Mouse (Mus musculus) layer of hippocampus, adult 18-20 months (tissue): ENCODE results near the gene Ankdd1b. TPM values are rescaled to one million over a fixed set of nuclear protein-coding genes. Genes with fewer than 3 reads are reported as not detected.

Source experiments
- DNase-seq, 2 experiments: peaks; one replicate each; pipeline ENCODE4 v3.0.0; 2022; ENCODE audit warnings: low spot score in 2 of 2
- total RNA-seq, 2 experiments: library from RNA; stranded (reverse); gene quantifications; 2 replicates each; pipeline ENCODE4 v1.2.3; 2021

Ankdd1b gene
- total RNA-seq, 2 experiments from 2014 or later, result 0.13 to 0.37 TPM

DNA sequence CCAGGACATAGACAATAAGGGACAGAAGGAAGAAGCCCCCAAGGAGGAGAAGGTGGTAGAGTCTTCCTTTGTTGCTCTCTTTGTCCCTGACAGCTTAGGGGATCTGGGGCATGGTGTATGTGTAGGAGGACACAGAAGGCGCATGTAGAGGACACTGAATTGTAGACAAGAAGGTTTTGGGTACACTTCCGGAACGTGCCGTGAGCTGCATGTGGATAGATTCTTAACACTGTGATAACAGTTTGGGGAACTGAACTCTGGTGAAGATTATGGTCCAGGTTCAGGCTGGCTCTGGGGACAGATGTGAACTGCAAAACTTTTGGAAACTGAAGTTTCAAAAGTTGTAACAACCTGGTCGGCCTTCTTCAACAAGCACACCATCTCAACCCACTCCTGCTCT lies 13.4 kb downstream of the Ankdd1b start:
- no peak for DNase-seq

DNA sequence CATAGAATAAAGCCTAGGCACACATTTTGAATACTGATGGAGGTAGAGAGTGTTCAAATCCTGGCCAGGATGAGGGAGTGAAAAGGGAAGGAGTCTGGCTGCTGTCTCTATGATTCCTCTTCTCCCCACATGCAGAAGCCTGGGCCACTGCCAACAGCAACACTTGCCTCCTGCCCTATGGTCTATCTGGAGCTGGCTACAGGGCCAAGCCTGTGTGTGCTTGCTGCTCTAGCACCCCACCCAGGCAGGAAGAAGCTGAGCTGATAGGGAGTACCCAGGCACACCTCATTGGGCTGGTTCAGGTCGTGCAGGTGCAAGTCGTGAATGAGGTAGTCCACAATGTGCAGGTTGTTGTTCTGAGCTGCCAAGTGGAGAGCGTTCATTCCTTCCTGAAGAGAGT lies 16.7 kb downstream of the Ankdd1b start:
- DNase-seq, result no peak

DNA sequence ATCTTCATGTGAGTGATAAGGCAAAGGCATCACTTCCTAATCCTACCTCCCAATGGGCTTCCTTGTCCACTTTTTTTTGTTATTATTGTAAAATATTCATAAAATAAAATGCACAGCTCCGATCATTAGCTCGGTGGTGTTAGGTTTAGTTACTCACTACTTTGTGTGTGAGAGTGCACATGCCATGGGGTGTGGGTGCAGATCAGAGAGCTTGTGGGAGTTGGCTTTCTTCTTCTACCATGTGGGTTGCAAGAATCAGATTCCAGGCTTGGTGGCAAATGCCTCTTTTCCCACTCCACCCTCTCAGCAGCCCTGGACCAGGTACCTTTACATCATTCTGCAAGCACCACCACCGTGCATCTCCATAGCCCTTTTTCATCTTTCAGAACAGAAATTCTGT lies 18.4 kb downstream of the Ankdd1b start:
- DNase-seq, result no peak

DNA sequence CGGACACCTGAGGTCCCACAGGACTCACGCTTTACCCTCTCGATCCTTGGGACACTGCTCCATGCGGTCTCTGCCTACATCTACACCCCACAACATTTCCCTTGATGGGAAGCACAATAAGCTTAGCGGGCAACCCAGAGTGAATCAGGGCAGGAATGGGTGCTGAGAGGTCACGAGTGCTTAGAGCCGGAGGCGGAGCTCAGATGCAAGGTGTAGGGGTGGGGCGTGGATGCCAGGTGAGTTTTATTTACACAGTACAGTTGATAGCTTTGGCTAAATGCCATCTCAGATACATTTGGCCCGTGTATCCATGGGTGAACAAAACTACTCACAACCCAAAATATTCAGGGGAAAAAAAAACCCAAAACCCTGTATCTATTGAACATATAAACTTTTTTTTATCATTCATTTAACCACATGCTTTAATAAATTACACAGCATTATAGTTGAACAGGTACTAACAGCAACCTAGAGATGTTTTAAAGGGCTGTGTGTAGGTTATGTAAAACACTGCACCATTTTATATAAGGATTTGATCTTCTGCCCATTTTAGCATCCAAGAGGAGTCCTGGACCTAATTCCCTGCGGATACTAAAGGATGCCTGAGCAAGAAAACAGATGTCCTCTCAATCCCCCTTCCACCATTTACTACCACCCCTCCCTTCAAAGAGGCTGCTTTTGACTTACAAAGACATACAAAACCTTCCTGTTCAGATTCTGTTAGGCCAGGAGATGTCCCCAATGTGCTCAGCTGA lies 19.4 kb downstream of the Ankdd1b start:
- no peak for DNase-seq

DNA sequence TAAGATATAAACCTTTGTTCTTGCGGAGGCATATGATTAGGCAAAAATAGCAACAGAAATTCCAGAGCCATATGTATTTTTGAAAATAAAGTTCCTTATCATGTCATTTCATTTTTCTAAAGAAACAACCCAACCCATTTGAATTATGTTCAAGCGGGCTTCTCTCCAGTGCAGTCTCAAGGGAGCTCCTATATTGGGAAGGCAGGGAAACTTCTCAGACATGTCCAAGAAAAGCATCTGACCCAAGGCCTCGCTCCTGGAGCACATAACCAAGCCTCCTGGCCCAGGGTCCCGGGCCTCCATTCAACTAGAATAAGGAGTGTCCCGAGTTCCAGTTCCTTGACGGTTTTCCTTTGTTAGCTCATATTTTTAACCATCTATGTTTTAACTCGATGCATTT lies 20.1 kb downstream of the Ankdd1b start:
- no peak for DNase-seq

DNA sequence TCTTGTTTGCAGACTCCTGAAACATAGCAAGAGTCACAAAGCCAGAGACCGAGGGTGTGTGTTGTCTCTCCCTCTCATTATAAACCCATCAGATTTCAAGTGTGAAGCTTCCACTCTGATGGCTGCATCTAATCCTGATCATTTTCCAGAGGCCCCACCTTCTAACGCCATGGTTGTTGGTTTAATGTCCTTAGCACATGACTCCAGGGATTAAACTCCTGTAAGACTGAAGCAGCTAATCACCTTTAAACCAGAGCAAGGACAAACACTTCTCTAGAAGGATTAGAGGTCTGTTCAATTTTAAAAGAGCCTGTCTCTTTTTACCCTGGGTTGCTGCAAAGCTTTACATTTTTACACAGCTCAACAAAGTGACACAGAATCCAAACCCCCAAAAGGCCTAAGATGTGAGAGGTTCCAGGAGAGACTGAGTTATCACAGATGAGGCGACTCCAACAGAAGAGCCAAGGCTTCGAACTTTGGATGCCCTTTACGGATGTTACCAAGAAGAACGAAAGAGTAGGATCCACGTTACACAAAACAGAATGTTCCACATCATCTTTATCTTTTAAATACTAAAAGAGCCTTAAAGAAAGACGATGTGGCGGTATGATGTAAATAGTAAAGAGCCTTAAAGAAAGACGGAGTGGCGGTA lies 20.7 kb downstream of the Ankdd1b start:
- no peak for DNase-seq

DNA sequence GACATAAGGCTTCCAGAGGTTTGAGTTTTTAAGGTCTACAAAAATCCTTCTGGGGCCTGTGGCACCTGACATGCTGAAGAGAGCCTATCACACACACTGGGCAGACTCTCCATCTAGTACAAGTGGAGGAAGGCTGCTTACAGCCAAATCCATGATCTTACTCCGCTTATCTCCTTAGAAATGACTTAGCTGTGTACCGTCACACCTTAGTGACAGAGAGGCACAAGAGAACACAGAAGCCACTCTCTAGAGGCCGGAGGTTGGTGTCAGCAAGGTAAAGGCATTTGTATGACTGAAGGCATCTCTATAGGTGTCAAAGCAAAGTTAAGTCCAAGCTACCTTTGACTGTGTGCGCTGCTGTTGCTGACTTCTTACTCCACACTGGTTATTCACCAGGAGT lies 30.6 kb downstream of the Ankdd1b start:
- no peak for DNase-seq

DNA sequence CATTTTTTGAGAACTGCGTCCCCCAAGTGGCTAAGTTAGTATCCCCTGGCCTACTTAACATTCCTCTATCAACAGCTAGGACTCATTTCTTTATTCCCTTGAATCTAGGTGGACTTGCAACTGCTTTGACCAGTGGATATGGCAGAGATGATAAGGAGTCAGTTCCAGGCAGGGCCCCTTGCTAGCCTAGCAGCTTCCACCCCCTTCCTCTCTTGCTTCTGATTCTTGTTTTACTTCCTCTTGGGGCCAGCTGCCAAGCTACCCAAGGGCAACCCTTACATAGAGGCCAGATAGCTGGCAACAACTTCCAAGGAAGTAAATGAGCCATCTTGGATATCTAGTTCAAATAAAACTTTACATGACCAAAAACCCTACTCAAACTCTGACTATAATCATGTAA lies 34.1 kb downstream of the Ankdd1b start:
- no peak for DNase-seq

DNA sequence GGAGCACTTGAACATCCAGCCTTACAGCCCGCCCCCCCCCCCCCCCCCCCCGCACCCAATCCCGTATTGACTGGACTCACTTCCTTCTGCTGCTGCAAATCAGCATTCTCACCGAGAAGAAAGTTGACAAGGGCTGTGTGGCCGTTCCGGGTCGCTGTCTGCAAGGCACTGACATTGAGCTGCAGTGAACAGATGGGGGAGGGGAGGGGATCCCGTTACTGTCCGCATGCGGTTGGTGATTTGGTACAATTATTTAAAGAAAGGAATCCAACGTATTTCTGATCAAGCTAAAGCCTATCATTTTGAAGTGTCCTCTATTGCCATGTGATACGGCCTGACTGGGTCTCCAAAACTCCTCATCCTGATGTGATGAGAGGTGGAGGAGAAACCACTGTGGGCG lies 35.2 kb downstream of the Ankdd1b start:
- DNase-seq, result no peak

DNA sequence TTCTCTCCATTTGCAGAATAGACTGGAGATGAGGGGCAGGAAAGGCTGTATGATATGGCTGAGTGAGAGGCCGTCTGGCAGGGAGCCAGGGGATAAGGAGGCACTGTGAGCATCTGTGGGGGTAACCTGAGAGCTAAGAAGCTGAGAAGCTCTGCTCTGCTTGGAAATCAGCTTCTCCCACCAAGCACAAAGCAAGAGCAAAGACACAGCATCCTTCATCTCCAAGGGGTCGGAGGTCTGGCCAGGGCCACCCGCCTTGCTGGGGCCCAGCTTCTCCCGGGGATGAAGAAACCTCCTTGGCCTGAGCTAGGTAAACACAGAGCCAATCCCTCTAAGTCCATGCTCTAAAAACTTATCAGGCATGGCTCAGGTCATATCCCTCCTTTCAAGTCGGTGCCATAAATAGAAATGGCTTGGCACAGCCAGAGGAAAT lies 36.1 kb downstream of the Ankdd1b start:
- no peak for DNase-seq

DNA sequence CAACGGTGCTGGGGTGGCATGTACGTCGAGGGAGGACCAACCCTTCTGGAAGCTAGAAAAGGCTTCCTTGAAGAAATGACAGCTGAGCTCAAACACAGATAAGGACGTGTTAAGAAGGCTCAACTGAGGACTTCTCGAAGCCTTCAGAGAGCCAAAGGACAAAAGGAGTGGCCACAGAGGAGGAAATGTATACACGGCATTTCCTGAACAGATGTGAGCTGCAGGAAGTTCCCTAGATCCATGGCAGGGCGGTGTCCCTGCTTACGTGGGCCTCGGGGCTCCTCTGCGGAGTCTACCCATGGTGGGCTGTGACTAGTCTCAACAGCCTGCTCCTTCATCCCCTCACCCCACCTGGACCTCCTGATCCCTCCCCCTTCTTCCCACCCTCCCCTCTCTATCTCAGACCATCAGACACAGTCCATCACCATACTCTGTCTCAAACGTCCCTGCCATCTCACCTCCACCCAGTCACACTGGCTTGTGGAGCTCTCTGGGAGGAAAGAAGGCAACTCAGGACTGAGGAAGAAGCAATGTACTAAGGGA lies 37.3 kb downstream of the Ankdd1b start:
- DNase-seq, result no peak

DNA sequence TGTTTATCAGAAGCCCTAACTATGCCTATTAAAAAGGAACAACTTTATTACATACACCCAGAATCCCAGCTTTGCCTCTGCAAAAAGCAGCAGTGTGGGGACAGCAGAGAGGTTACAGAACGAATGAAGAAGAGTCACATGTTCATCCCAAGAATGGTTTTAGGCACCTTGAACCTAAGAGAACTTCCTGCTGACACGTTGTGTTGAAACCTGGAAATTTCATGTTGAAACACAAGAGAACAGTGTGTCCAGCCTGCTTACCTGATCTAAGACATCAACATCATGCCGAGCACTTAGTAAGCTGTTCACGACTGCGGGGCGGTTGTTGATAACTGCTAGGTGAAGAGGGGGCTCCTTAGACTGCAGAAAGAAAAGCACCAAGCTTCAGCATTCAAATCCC lies 38.0 kb downstream of the Ankdd1b start:
- DNase-seq, result no peak

DNA sequence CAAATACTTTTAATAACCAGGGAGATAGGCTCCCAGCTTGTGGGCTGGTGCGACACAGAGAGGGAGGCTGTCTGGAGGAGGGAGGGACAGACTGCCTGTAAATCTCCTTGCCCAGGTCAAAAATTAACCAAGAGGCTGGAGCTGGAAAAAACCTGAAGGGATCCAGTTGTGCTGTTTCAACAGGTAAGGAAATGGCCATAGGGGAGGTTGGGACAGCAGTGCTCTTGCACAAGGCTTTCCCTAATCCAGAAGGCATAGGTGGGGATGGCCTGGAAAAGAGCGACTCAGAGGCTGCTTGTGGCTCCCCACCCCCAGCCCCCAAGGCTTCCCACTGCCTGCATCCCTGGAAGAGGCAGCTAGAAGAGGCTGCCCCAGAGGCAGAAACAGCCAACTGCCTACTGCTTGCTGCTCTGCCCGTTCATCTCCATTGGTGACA lies 38.6 kb downstream of the Ankdd1b start:
- no peak for DNase-seq

DNA sequence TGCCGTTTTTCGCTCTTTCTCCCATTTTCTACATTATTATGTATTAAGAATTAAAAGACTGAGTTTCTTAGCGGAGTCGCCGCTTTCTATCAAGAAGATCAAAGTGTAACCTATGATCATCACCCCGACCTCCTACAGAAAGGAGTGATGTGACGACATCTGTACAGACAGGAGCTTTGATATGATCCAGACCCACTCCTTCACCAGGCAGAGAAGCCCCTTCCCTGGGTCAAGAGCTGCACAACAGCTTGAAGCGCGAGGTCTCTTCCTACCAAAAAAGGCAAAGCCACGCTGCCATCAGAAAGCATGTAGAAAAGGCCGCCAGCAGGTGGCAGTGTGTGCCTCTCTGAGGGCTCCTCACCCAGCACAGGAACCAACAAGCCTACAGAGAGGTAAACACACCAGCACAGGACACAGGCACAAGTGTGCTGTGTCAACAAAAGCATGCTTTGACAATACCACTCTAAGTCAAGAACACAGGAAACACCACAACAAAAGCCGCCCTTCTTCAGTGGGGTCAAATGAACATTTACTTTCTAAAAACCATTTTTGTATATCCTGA lies 39.3 kb downstream of the Ankdd1b start:
- peak; percentile 73 to 93 for DNase-seq

DNA sequence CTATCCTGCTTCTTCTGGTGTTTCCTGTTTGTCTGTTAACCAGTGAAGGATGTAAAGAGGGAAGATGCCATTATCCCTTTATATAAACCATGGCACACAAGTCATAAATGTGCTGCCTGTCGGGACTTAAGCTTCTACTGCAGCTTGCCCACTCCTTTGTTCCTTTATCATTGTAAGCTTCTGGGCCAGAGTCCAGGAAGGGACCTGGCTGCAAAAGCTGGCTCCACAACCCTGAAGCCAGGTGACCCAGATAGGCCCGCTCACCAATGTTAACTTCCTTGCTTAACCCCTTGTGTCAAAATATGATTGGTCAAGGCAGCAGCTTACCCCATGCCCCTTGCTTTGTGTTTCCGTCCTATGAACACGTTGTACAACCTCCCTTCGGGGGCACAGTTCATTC lies 42.5 kb downstream of the Ankdd1b start:
- no peak for DNase-seq

DNA sequence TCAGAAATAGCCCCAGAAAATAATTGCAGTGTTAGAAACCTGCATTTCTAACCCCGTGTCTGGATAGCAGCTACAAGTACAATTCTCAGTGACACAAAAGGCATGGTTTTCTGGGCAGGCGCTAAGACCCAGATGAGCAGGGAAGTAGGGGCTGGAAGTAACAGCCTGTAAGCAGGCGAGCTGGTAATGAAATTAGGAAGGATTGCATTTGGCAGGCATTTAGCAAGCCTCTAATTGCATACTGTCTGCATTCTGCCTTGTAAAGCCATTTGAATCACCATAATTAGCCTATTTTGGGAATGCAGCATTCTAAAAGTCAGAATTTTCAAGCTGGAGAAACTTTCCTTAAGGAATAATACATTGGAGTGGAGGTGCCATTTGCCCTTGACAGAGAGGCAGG lies 45.0 kb downstream of the Ankdd1b start:
- DNase-seq, result peak; percentile 25 to 53

DNA sequence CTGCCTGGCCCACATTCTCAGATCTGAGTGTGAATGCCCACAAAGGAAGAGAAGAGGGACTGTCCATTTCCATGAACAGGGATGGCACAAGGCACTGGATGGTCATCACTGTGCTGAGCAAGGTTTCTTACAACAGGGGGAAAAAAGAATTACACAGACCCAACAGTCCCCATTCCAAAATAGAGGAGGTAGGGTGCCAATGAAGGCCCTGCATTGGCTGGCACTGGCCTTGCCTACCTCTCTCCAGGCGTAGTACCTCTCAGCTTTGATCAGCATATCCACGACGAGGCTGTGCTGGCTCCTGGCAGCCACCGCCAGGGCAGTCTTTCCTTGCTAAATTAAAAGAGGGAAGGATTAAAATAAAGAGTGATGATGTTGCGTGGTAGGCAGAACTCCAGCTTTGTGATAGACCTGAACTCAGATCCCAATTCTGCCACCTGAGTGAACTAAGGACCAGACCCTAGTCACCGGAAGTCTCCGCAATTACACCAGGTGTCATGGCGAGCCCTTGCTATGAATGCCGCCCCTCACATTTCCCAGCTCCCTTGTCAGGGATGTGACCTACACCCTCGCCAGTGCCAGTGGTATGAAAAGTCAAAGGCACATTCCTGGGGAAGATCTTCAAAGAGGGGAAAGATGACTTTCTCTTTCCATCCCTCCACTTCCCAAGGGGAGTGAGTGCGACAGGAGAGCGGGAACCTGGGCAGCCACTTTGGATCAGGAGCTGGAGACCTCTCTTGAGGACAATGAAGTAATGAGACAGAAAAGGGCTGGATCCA lies 46.3 kb downstream of the Ankdd1b start:
- DNase-seq, result no peak

DNA sequence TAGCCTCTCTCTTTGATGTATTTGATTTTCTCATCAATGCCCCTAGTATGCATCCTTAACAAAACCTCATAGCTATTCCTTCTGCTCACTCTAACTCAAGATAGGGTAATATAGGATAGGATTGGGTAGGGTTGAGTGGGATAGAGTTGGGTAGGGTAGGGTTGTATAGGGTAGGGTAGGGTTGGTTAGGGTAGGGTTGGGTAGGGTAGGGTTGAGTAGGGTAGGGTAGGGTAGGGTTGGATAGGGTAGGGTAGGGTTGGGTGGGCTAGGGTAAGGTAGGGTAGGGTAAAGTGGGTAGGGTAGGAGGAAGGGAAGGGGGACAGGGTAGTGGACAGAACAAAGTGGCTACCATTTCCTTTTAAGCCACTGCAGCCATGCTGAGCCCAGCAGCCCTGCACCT lies 49.8 kb downstream of the Ankdd1b start:
- DNase-seq, result no peak

DNA sequence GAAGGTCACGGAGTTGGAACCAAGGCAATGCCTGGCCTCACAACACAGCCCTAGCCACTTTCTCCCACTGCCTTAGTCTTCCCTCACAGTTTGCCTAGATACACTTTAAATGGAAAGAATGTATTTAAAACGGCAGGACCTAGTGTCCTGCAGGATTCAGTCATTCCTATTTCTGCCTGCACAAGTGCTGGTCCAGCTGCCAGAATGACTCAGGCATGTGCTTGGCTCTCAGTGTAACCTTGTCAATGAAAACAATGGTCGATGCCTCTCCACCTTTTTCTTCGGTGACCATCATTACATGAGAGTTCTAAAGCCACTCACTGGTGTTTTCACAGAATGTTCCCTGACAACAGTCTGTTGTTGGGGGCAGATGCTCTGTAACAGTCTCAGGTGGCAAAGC lies 52.5 kb downstream of the Ankdd1b start:
- DNase-seq, result no peak

DNA sequence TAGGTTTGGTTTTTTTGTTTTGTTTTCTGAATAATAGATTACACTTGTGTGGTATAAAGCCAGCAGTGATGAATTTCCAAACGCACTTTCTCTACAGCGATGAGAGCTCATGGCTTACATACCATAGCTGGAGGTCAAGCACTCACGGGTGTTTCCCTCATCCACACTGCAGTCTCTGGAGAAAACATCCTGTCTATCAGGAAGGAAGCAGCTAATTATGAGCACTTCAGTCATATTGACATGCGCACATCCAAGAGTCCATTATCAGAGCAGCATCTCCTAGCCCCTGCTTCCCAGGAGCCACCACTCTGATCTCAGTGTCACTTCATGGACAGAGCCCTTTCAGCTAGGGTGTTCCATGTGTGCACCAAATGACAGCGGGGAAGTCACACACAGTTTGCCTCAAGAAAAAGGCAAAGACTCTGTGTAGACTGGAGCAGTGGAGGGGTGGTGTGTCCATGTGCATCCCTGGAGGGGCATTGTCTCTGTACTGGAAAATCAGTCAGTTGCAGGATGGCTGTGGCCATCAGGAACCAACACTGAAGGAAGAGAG lies 53.7 kb downstream of the Ankdd1b start:
- DNase-seq, result no peak

DNA sequence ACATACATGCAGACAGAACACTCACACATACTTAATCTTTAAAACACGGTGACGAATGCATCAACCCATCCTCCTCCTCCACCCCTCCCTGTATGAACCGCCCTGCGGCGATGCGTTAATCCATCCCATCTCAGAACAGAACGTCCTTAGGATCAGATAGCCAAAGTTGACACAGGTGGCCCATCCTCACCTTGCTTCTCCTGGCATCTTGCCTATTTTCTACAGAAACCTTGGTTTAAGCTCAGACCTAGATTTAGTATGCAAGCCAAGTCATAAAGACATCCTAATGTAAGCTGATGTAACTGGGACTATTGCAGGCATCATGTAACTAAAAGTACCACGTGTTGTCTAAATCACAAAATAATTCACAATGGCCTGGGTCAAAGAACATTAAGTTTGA lies 54.6 kb downstream of the Ankdd1b start:
- no peak for DNase-seq
